Comparison of ENCODE assay signal across 16 mouse cellular contexts in genomic region chr12:71624076-71624475, GRCm38 (mm10).
DNase-seq lines count a peak whose midpoint lies in the region; ATAC-seq and TF ChIP-seq lines count a peak whose summit lies in the region.
"Had no signal": no experiment of that assay in that cellular context is flagged by ENCODE, and none has a peak within 500 bp of the region (broad histone marks: within the 10 kb centered on the region; RNA-seq: fewer than 3 reads in every experiment).

No protein-coding gene starts in this region.

- no peak overlapping the region for H3K4me2 ChIP-seq in forebrain, embryonic 14.5 days (ENCODE audit: low read length)
- H3K4me2 ChIP-seq in forebrain, embryonic 11.5 days (ENCODE audit: low read depth, low read length, severe bottlenecking) = no peak overlapping the region
- H3K4me2 ChIP-seq: embryonic facial prominence, embryonic 15.5 days; limb, embryonic 13.5 days; liver, embryonic 15.5 days; neural tube, embryonic 13.5 days had no signal

- no peak overlapping the region for H3K27ac ChIP-seq in forebrain, embryonic 14.5 days (ENCODE audit: low read depth, low read length)
- H3K27ac ChIP-seq in forebrain, embryonic 11.5 days (ENCODE audit: low read depth, low read length) = no peak overlapping the region
- H3K27ac ChIP-seq: embryonic facial prominence, embryonic 15.5 days; limb, embryonic 13.5 days; liver, embryonic 15.5 days; neural tube, embryonic 13.5 days had no signal

- H3K9ac ChIP-seq in forebrain, embryonic 14.5 days (ENCODE audit: low read length) = no peak overlapping the region
- H3K9ac ChIP-seq in forebrain, embryonic 11.5 days (ENCODE audit: low read length) = no peak overlapping the region
- H3K9ac ChIP-seq: embryonic facial prominence, embryonic 15.5 days; limb, embryonic 13.5 days; liver, embryonic 15.5 days; neural tube, embryonic 13.5 days had no signal

- no peaks in the 10 kb centered on the region for H3K9me3 ChIP-seq in forebrain, embryonic 14.5 days (replicated peaks; ENCODE audit: control insufficient read depth, low read length)
- H3K9me3 ChIP-seq in forebrain, embryonic 11.5 days (ENCODE audit: control insufficient read depth, low read length) = no peaks in the 10 kb centered on the region
- H3K9me3 ChIP-seq: embryonic facial prominence, embryonic 15.5 days; limb, embryonic 13.5 days; liver, embryonic 15.5 days; neural tube, embryonic 13.5 days had no signal

- no peak overlapping the region for H3K4me3 ChIP-seq in forebrain, embryonic 14.5 days (ENCODE audit: low read depth, low read length)
- no peak overlapping the region for H3K4me3 ChIP-seq in forebrain, embryonic 11.5 days (ENCODE audit: low read depth, low read length)
- H3K4me3 ChIP-seq in lung, adult 2 months (replicated peaks; ENCODE audit: extremely low read depth, low read depth, low read length) = no peak overlapping the region
- H3K4me3 ChIP-seq: embryonic facial prominence, embryonic 15.5 days; limb, embryonic 13.5 days; liver, embryonic 15.5 days; neural tube, embryonic 13.5 days had no signal

- TF ChIP-seq CTCF in brain, embryonic 14.5 days (IDR thresholded peaks at IDR 0.05; ENCODE audit: borderline replicate concordance, extremely low read depth, insufficient read depth, insufficient read length) = no peak
- TF ChIP-seq CTCF in lung, adult 2 months (IDR thresholded peaks at IDR 0.05; ENCODE audit: insufficient read depth, low read length) = no peak

- peaks cover 11% of the 10 kb centered on the region for H3K4me1 ChIP-seq in forebrain, embryonic 14.5 days (ENCODE audit: control insufficient read depth, insufficient read depth, low read length)
- no peaks in the 10 kb centered on the region for H3K4me1 ChIP-seq in forebrain, embryonic 11.5 days (replicated peaks; ENCODE audit: control insufficient read depth, insufficient read depth, low read length)
- peaks cover 2% of the 10 kb centered on the region; the same call in 1 of the 2 replicates for H3K4me1 ChIP-seq in lung, adult 2 months (ENCODE audit: control insufficient read depth, insufficient read depth, low read length)
- H3K4me1 ChIP-seq: liver, embryonic 15.5 days had no signal

- peak; percentile 57 for DNase-seq in forebrain, embryonic 14.5 days (ENCODE audit: low spot score)
- DNase-seq in forebrain, embryonic 11.5 days (ENCODE audit: low spot score) = no peak
- peak; percentile 7 for DNase-seq in layer of hippocampus, adult 11-12 months (ENCODE audit: low spot score)
- DNase-seq in layer of hippocampus, adult 8-10 months (ENCODE audit: low spot score in 2 of 2) = no peak
- DNase-seq in brain, embryonic 14.5 days (ENCODE audit: low read depth) = peak; percentile 63
- peak; percentile 62 for DNase-seq in cerebellum, adult 9-11 months
- no peak for DNase-seq in lung, adult 2 months
- no peak for DNase-seq in B cell, adult 2 months
- DNase-seq: kidney, adult 11 months; kidney, postnatal 36 days; lung, postnatal 14 days had no signal

- ATAC-seq in forebrain, embryonic 14.5 days = no peak
- ATAC-seq in forebrain, embryonic 11.5 days (replicated peaks; ENCODE audit: low FRiP score) = no peak
- ATAC-seq: Patski had no signal

- no peak for TF ChIP-seq POLR2A in brain, embryonic 14.5 days (IDR thresholded peaks at IDR 0.05; ENCODE audit: borderline replicate concordance, extremely low read depth, insufficient read depth, insufficient read length, poor library complexity, severe bottlenecking)
- TF ChIP-seq POLR2A in lung, adult 2 months (IDR thresholded peaks at IDR 0.05; ENCODE audit: borderline replicate concordance, extremely low read depth, low read depth, low read length) = no peak

- H3K36me3 ChIP-seq in forebrain, embryonic 14.5 days (ENCODE audit: control insufficient read depth, insufficient read depth, low read length) = no peaks in the 10 kb centered on the region
- H3K36me3 ChIP-seq in forebrain, embryonic 11.5 days (ENCODE audit: control insufficient read depth, insufficient read depth, low read length) = no peaks in the 10 kb centered on the region
- H3K36me3 ChIP-seq: embryonic facial prominence, embryonic 15.5 days; limb, embryonic 13.5 days; liver, embryonic 15.5 days; neural tube, embryonic 13.5 days had no signal

- 80% methylated on average over 8 of the region's 8 CpGs for WGBS in forebrain, embryonic 14.5 days
- WGBS in forebrain, embryonic 11.5 days = 84% methylated on average over 8 of the region's 8 CpGs
- 54% methylated on average over 8 of the region's 8 CpGs for WGBS in lung, adult 2 months

- H3K27me3 ChIP-seq in forebrain, embryonic 14.5 days (replicated peaks; ENCODE audit: control insufficient read depth, insufficient read depth, low read length) = no peaks in the 10 kb centered on the region
- no peaks in the 10 kb centered on the region for H3K27me3 ChIP-seq in forebrain, embryonic 11.5 days (ENCODE audit: control insufficient read depth, insufficient read depth, low read length)
- H3K27me3 ChIP-seq: embryonic facial prominence, embryonic 15.5 days; limb, embryonic 13.5 days; liver, embryonic 15.5 days; neural tube, embryonic 13.5 days; Patski had no signal

Comparison
In these comparisons a context has a peak if more than half of its experiments do, and no peak if none do; other contexts are left out.
1. DNase-seq: peak in forebrain, embryonic 14.5 days (single experiment), layer of hippocampus, adult 11-12 months (single experiment), brain, embryonic 14.5 days (single experiment) and cerebellum, adult 9-11 months (single experiment); none in forebrain, embryonic 11.5 days (single experiment), layer of hippocampus, adult 8-10 months (0 of 2), lung, adult 2 months (single experiment) and B cell, adult 2 months (0 of 2).